In genomic region chr12:109918901-109919300, GRCm38 (mm10) we compare ENCODE assay signal across 20 mouse cellular contexts.
DNase-seq lines count a peak whose midpoint lies in the region; ATAC-seq lines count a peak whose summit lies in the region.
"Had no signal": no experiment of that assay in that cellular context is flagged by ENCODE, and none has a peak within 500 bp of the region (broad histone marks: within the 10 kb centered on the region; RNA-seq: fewer than 3 reads in every experiment).

No protein-coding gene starts in this region.

- no peak overlapping the region for H3K4me2 ChIP-seq in kidney, embryonic 15.5 days
- no peak overlapping the region for H3K4me2 ChIP-seq in hindbrain, embryonic 12.5 days (replicated peaks)
- H3K4me2 ChIP-seq: embryonic facial prominence, embryonic 15.5 days; heart, embryonic 12.5 days had no signal

- H3K27ac ChIP-seq in kidney, embryonic 15.5 days: no peak overlapping the region
- H3K27ac ChIP-seq in hindbrain, embryonic 12.5 days: no peak overlapping the region
- H3K27ac ChIP-seq: embryonic facial prominence, embryonic 15.5 days; forebrain, embryonic 10.5 days; gastrocnemius, adult 2 months had no signal

- peak; percentile 59 for DNase-seq in kidney, postnatal 10 days
- peak; percentile 12 for DNase-seq in lung, postnatal 10 days
- DNase-seq in lung, postnatal 25 days (ENCODE audit: low spot score): no peak
- peak; percentile 13 for DNase-seq in MN1 (ENCODE audit: low spot score)
- peak; percentile 41 to 51 for DNase-seq in kidney, postnatal 4 days
- DNase-seq: adrenal gland, postnatal 10 days; cerebellum, adult 11 months; cerebellum, adult 8-10 months; cerebellum, postnatal 14 days; embryo, embryonic 11 days; gastrocnemius, adult 2 months; gastrocnemius, postnatal 25 days had no signal

- no peaks in the 10 kb centered on the region for H3K4me1 ChIP-seq in kidney, embryonic 15.5 days
- H3K4me1 ChIP-seq in hindbrain, embryonic 12.5 days: 0 out of 2 replicates have a peak, but pooled peaks cover 3% of the 10 kb centered on the region
- H3K4me1 ChIP-seq: embryonic facial prominence, embryonic 15.5 days; heart, embryonic 12.5 days had no signal

- no peaks in the 10 kb centered on the region for H3K9me3 ChIP-seq in kidney, embryonic 15.5 days (replicated peaks)
- no peaks in the 10 kb centered on the region for H3K9me3 ChIP-seq in hindbrain, embryonic 12.5 days (replicated peaks)
- H3K9me3 ChIP-seq: embryonic facial prominence, embryonic 15.5 days; forebrain, embryonic 10.5 days; heart, embryonic 12.5 days; hindbrain, embryonic 10.5 days had no signal

- H3K4me3 ChIP-seq in kidney, embryonic 15.5 days (replicated peaks): no peak overlapping the region
- H3K4me3 ChIP-seq in hindbrain, embryonic 12.5 days: no peak overlapping the region
- H3K4me3 ChIP-seq: embryonic facial prominence, embryonic 15.5 days; erythroblast, embryonic 14.5 days; forebrain, embryonic 10.5 days; gastrocnemius, adult 2 months; heart, embryonic 12.5 days; hindbrain, embryonic 10.5 days had no signal

- 0 out of 2 replicates have a peak, but pooled peaks cover under 1% of the 10 kb centered on the region for H3K27me3 ChIP-seq in kidney, embryonic 15.5 days
- H3K27me3 ChIP-seq in hindbrain, embryonic 12.5 days: no peaks in the 10 kb centered on the region
- H3K27me3 ChIP-seq: embryonic facial prominence, embryonic 15.5 days; heart, embryonic 12.5 days had no signal

- H3K9ac ChIP-seq in kidney, embryonic 15.5 days: no peak overlapping the region
- no peak overlapping the region for H3K9ac ChIP-seq in hindbrain, embryonic 12.5 days
- H3K9ac ChIP-seq: embryonic facial prominence, embryonic 15.5 days; heart, embryonic 12.5 days had no signal

- no peak for ATAC-seq in kidney, embryonic 15.5 days (replicated peaks; ENCODE audit: low FRiP score)
- ATAC-seq in hindbrain, embryonic 12.5 days (ENCODE audit: low FRiP score): no peak
- ATAC-seq: forebrain, embryonic 14.5 days had no signal

- no peaks in the 10 kb centered on the region for H3K36me3 ChIP-seq in kidney, embryonic 15.5 days
- H3K36me3 ChIP-seq in hindbrain, embryonic 12.5 days: no peaks in the 10 kb centered on the region
- H3K36me3 ChIP-seq: embryonic facial prominence, embryonic 15.5 days; forebrain, embryonic 10.5 days; heart, embryonic 12.5 days; hindbrain, embryonic 10.5 days had no signal

- 55% methylated on average over 8 of the region's 8 CpGs for WGBS in kidney, embryonic 15.5 days
- 73% methylated on average over 8 of the region's 8 CpGs for WGBS in hindbrain, embryonic 12.5 days
